Mouse (Mus musculus) activated CD4-positive, CD25-positive, alpha-beta regulatory T cell, adult 4 months (primary cell): ENCODE results near the gene Frmd3. TPM values are rescaled to one million over a fixed set of nuclear protein-coding genes. Genes with fewer than 3 reads are reported as not detected.
"Not testable (repeated sequence)": the region's sequence is repeated elsewhere in the genome, so short reads cannot be mapped to it uniquely, and the experiment has no call there.

Experiments used
- ATAC-seq: one replicate; pipeline ENCODE4 v1.8.0; 2017
- polyA plus RNA-seq, 2 experiments: library from polyadenylated mRNA; unstranded; fragments of 100-300 nt; shearing (Covaris generic); gene quantifications; one replicate each; pipeline ENCODE4 v1.2.1; 2017

Gene Frmd3
- under 1 TPM in 1 of 2 experiments, not detected in 1; 0.30 TPM for polyA plus RNA-seq

- no peak for ATAC-seq
Observed at GRCm38 (mm10) chr4:74013211-74014047, at the start of gene Frmd3. Frmd3 (plus strand) TSS chr4:74013442.

- ATAC-seq, result no peak
Observed at GRCm38 (mm10) chr4:73980454-73980853, 32.8 kb upstream of the Frmd3 start.

GRCm38 (mm10) chr4:74012277-74012676 is 965 bp upstream of the Frmd3 start:
- ATAC-seq, result no peak

- no peak for ATAC-seq
Observed at GRCm38 (mm10) chr4:74012700-74013099, 542 bp upstream of the Frmd3 start.

GRCm38 (mm10) chr4:74014048-74014500 is 832 bp downstream of the Frmd3 start:
- ATAC-seq, result no peak

- no peak for ATAC-seq
Observed at GRCm38 (mm10) chr4:74020084-74020483, 6.8 kb downstream of the Frmd3 start.

GRCm38 (mm10) chr4:74043226-74043625 is 30.0 kb downstream of the Frmd3 start:
- ATAC-seq, result no peak

GRCm38 (mm10) chr4:74051692-74052091 is 38.5 kb downstream of the Frmd3 start:
- no peak for ATAC-seq

- ATAC-seq, result no peak
Observed at GRCm38 (mm10) chr4:74076727-74077126, 63.5 kb downstream of the Frmd3 start.

GRCm38 (mm10) chr4:74110816-74111215 is 97.6 kb downstream of the Frmd3 start:
- no peak for ATAC-seq

- ATAC-seq, result no peak
Observed at GRCm38 (mm10) chr4:74191528-74191927, 178.3 kb downstream of the Frmd3 start.

- no peak for ATAC-seq
Observed at GRCm38 (mm10) chr4:74201281-74201811, 188.1 kb downstream of the Frmd3 start.

GRCm38 (mm10) chr4:74221780-74222179 is 208.5 kb downstream of the Frmd3 start:
- ATAC-seq, result not testable (repeated sequence)

- ATAC-seq, result peak; percentile 54
Observed at GRCm38 (mm10) chr4:74222360-74222759, 209.1 kb downstream of the Frmd3 start.

- no peak for ATAC-seq
Observed at GRCm38 (mm10) chr4:74224210-74224609, 211.0 kb downstream of the Frmd3 start.

GRCm38 (mm10) chr4:74230994-74231393 is 217.8 kb downstream of the Frmd3 start:
- peak; percentile 57 for ATAC-seq

- ATAC-seq, result peak; percentile 78
Observed at GRCm38 (mm10) chr4:74231405-74231804, 218.2 kb downstream of the Frmd3 start.

GRCm38 (mm10) chr4:74233534-74233933 is 220.3 kb downstream of the Frmd3 start:
- ATAC-seq, result no peak

- ATAC-seq, result no peak
Observed at GRCm38 (mm10) chr4:74242176-74242575, 228.9 kb downstream of the Frmd3 start, which contains the start of gene Kdm4c. Kdm4c (plus strand) TSS chr4:74242497.

Other genes with a start within 250 kb of the Frmd3 start
- gene Rasef, start 222.4 kb upstream of the Frmd3 start, polyA plus RNA-seq, result not detected
- gene Gm11758, start 137.2 kb upstream of the Frmd3 start, polyA plus RNA-seq, result not detected
- not detected for gene Gm11757, start 122.3 kb upstream of the Frmd3 start, polyA plus RNA-seq
- gene Gm13871, start 107.5 kb upstream of the Frmd3 start, polyA plus RNA-seq, result not detected
- gene Gm11756, start 92.7 kb upstream of the Frmd3 start, polyA plus RNA-seq, result not detected
- not detected for gene 2310002L09Rik, start 62.6 kb upstream of the Frmd3 start, polyA plus RNA-seq
- gene Kdm4c, start 229.1 kb downstream of the Frmd3 start, polyA plus RNA-seq, result 10 to 100 TPM; 26.2 to 28.0 TPM